Mouse (Mus musculus) layer of hippocampus, postnatal 14 days (tissue): ENCODE data around the gene Cmas. TPM values are rescaled to one million over a fixed set of nuclear protein-coding genes. Genes with fewer than 3 reads are reported as not detected.

Experiments
- DNase-seq, 2 experiments: peaks; one replicate each; pipeline ENCODE4 v3.0.0; 2021 to 2022; ENCODE audit warnings: low spot score in 2 of 2, mixed read lengths in 1 of 2
- total RNA-seq, 2 experiments: library from RNA; stranded (reverse); gene quantifications; 2 replicates each; pipeline ENCODE4 v1.2.3; 2021

The Cmas gene
- total RNA-seq, 2 experiments from 2014 or later, result 119 to 124 TPM

GRCm38 (mm10) chr6:142792241-142792968 lies 35.9 kb downstream of the Cmas start:
- no peak for DNase-seq

GRCm38 (mm10) chr6:142793468-142793867 lies 37.0 kb downstream of the Cmas start:
- no peak for DNase-seq

GRCm38 (mm10) chr6:142795087-142795486 lies 38.6 kb downstream of the Cmas start:
- no peak for DNase-seq

GRCm38 (mm10) chr6:142795655-142796441 lies 39.4 kb downstream of the Cmas start:
- DNase-seq, result no peak

GRCm38 (mm10) chr6:142797996-142798395 lies 41.5 kb downstream of the Cmas start:
- no peak for DNase-seq

GRCm38 (mm10) chr6:142798837-142799236 lies 42.4 kb downstream of the Cmas start:
- no peak for DNase-seq

GRCm38 (mm10) chr6:142799704-142800374 lies 43.4 kb downstream of the Cmas start:
- no peak for DNase-seq

GRCm38 (mm10) chr6:142801687-142802086 lies 45.2 kb downstream of the Cmas start:
- DNase-seq, result no peak

GRCm38 (mm10) chr6:142802617-142803525 lies 46.4 kb downstream of the Cmas start:
- no peak for DNase-seq

GRCm38 (mm10) chr6:142804402-142804801 lies 47.9 kb downstream of the Cmas start, which contains the start of gene Sult6b2:
Sult6b2 (minus strand) TSS chr6:142804502.
- no peak for DNase-seq

- DNase-seq, result no peak
Measured at GRCm38 (mm10) chr6:142806326-142806725, 49.8 kb downstream of the Cmas start.

GRCm38 (mm10) chr6:142809373-142810098 lies 53.0 kb downstream of the Cmas start:
- DNase-seq, result no peak

- DNase-seq, result no peak
Measured at GRCm38 (mm10) chr6:142810239-142810638, 53.8 kb downstream of the Cmas start.

GRCm38 (mm10) chr6:142812969-142813368 lies 56.5 kb downstream of the Cmas start:
- DNase-seq, result no peak

- DNase-seq, result no peak
Measured at GRCm38 (mm10) chr6:142814011-142814410, 57.5 kb downstream of the Cmas start.

GRCm38 (mm10) chr6:142814495-142814921 lies 58.0 kb downstream of the Cmas start:
- peak; percentile 86 to 87 for DNase-seq

GRCm38 (mm10) chr6:142815513-142815912 lies 59.0 kb downstream of the Cmas start:
- DNase-seq, result peak in 1 of 2 experiments; percentile 32

- no peak for DNase-seq
Measured at GRCm38 (mm10) chr6:142818306-142818705, 61.8 kb downstream of the Cmas start.

- no peak for DNase-seq
Measured at GRCm38 (mm10) chr6:142823008-142823787, 66.7 kb downstream of the Cmas start.
